Mouse (Mus musculus) lung, postnatal 25 days (tissue): Measurements from ENCODE around the gene Tarbp1.
"Not testable (repeated sequence)": the region's sequence is repeated elsewhere in the genome, so short reads cannot be mapped to it uniquely, and the experiment has no call there.

Source experiments
- DNase-seq: peaks from one replicate; pipeline ENCODE4 v3.0.0; 2022; ENCODE audit warnings: low spot score

The Tarbp1 gene

DNA sequence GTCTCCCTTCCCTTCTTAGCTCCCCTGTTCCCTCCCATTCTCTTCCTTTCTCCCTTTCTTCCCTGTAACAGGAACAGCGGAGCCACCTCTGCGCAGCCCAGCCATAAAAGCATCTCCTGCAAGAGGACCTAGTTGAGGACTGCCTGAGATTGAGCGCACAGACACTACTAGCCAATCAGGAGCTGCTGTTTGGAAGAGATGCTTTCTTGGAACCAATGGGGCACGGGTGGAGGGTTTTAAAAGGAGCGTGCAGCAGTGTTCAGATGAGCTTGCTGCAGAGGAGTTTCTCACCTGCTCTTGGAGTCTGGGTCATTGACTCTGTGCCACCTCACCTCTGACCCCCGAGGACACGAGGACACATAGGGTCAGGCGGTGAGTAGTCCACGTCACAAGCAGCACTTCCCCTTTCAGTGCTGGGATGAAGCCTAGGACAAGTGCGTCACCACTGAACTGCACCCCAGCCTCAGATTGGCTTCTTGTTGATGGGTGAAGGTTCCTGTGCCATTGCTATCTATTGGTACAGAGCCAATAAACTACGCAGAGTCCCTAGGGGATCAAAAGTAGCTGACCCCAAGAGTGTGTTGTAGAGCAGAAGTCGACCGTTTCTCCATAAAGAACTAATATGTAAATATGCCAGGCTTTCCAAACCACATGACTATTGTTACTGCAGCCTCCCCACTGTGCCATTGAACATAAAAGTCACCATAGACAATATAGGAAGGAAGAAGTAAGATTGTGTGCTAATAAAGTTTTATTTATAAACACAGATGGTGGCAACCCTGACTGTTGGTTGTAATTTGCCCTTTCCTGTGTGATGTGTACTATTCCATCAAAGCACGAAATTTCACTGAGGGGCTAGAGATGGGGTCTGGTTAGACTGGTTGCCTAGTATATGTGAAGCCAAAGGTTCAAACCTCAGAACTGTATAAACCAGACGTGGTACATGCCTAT is 19.6 kb upstream of the Tarbp1 start:
- no peak for DNase-seq

GRCm38 (mm10) chr8:126482938-126483337 is 8.1 kb upstream of the Tarbp1 start:
- DNase-seq: peak; percentile 70

DNA sequence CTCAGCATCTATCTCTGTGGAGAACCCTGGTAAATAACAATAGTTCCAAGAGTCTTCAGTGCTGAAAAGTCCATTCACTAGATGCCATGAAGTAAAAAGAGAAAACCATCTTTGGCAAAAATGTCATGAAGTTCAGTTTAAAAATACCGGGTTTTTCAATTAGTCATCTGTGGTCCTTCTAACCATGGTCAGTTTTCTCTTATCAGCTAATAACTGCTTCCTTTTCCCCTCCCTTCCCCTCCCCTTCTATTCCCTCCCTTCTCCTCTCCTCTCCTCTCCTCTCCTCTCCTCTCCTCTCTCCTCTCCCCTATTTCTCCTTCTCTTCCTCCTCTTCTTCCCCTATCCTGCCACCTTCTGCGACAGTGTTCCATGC is 7.5 kb upstream of the Tarbp1 start:
- no peak for DNase-seq

DNA sequence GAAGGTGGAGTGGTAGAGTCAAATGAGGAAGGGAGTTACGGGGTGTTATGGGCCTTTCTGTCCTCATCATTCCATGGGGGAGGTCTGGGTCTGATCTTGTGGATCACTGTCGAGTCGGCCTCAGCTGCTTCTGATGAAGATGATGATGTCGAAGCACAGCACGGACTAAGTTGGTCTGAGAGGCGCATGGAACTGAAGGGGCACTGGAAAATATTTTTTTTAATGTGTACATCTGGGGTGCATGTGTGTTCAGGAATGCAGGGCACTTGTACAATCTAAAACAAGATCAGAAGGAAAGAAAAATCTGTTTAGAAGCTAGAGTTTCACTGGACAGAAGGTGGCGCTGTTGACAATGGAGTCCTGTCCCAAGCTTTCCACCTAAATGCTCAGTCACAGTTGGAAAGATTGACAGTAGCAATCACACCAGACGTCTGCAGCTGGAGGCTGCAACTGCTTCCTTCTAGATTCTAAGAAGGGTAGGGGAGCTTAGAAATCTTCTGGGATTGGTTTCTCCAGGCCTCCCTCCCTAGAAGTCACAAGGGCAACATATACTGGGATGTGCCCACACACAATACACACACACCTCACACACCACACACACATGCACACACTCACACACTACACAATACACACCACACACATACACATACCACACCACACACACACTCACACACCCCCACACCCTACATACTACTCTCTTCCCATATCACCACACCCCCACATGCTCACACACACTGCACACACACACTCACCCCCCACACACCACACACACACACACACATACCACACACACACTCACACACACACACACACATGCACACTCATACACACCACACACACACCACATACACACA is 6.9 kb upstream of the Tarbp1 start:
- peak; percentile 68 for DNase-seq

DNA sequence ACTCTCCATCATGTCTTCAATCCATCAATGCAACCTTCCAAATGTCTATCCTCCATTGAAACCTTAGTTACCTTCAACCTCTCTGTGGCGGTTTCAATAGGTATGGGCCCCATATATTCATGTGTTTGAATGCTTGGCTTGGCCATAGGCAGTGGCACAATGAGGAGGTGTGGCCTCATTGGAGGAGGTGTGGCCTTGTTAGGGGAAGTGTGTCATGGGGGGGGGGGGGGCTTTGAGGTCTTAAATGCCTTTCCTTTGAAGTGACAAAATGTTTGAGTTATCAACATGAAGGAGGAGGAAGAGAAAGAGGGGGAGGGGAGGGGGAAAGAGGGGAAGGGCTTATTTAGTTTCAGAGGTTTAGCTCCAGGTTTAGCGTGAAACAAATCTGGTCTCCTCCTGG is 5.5 kb upstream of the Tarbp1 start:
- no peak for DNase-seq

DNA sequence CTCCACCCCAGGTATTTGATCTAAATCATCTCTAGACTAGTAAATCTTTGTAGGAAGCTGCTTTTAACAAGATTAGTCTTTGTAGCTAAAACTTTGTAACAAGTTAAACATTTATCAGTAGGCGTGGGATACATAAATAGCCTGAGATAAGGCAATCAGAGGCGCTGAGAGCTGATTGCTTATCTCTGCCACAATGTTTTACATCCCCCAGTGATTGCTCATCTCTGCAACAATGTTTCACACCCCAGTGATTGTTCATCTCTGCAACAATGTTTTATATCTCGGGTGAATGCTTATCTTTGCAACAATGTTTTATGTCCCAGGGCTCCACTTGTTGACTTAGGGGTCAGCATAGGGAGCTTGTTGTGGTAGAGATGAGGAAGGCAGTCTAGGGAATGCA is 3.8 kb upstream of the Tarbp1 start:
- no peak for DNase-seq

- DNase-seq: peak; percentile 36
Measured at GRCm38 (mm10) chr8:126476151-126476855, 1.4 kb upstream of the Tarbp1 start.

DNA sequence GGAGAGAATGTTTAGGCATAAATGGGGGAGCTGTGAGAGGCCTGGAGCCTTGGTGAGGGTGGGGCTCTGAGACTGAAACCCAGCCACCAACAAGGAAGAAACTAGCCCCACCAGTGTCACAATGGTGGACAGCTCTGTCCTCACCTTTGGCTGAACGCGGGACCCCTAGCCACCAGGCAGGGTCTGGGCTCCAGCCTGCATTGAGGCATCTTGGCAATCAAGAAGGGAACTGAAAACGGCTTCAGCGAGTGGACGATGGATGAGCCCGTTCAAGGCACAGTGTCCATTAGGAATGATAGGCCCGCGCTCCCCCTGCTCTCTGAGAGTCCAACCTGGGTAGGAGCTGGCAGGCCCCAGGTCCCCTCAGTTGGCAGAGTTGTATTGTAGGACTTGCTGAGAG is 873 bp upstream of the Tarbp1 start:
- not testable (repeated sequence) for DNase-seq

GRCm38 (mm10) chr8:126473802-126474298 is 1.0 kb downstream of the Tarbp1 start:
- no peak for DNase-seq

- no peak for DNase-seq
Measured at GRCm38 (mm10) chr8:126464071-126464470, 10.8 kb downstream of the Tarbp1 start.

DNA sequence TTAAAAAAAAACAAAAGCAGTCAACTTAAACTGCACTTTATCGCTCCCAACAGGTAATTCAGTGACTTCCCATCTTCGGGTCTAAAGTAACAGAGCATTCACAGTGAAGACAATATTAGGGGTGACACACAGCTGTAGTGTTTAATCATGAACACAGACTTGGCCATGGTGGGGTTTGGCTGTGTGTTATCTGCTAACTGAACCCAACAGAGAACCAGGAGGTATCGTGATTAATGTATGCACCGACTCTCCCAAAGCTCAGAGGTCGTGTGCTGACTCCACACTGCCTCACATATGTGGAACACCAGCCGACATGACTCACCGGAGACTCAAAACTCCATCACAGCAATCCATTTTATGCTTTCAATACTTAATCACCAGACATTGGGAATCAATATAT is 13.1 kb downstream of the Tarbp1 start:
- DNase-seq: no peak

DNA sequence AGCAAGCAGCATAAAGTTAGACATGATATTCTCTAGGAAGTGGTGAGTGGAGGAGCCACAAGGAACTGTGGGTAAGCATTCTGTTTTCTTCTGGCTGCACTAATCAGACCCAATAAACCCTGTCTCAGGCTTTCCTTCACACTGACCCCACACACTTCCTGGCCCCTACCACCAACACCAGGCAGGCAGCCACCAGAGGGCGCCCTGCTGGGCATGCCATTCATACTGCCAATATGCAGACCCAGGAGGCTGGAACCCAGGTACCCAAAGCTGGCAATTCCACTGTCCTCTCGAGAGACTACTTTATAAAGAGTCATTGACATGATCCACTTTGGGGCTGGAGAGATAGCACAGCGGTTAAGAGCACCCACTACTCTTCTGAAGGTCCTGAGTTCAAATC is 14.6 kb downstream of the Tarbp1 start:
- peak; percentile 45 for DNase-seq

DNA sequence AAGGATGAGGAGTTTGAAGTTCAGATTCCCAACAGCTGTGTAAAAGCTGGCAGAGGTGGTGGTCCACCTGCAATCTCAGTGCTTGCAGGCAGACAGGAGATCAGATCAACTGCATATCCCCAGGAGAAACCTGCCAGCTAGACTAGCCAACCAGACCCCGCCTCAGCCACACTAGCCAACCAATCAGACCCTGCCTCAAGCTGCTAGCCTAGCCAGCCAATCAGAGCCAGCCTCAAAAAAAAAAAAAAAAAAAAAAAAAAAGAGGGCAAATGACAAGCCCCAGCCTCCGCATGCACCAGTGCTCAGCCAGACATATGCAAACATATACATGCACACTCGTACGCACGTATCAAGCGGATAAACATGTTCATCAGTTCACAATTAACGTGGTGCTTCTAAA is 19.5 kb downstream of the Tarbp1 start:
- no peak for DNase-seq

- DNase-seq: peak; percentile 45
Measured at GRCm38 (mm10) chr8:126451158-126451557, 23.7 kb downstream of the Tarbp1 start.

DNA sequence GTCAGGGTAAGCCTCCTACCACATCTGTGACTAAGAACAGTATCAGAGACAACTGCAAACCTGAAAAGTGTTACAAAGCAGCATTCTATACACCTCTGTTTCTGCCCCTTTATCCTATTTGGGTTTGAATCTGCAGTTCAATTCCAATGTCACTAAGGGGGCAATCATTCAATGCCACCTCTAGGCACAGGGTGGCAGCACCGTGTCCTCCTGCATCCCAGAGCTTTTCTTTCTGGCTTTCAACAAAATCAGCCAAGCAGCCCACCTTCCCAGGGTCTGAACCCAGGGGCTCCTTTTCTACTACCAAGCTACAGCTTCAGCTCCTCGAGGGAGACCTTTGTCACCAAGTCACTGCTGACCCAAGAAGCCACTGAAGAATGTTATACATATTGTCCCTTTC is 35.9 kb downstream of the Tarbp1 start:
- no peak for DNase-seq

GRCm38 (mm10) chr8:126433827-126434226 is 41.0 kb downstream of the Tarbp1 start:
- DNase-seq: no peak

- no peak for DNase-seq
Measured at GRCm38 (mm10) chr8:126429635-126430034, 45.2 kb downstream of the Tarbp1 start.

DNA sequence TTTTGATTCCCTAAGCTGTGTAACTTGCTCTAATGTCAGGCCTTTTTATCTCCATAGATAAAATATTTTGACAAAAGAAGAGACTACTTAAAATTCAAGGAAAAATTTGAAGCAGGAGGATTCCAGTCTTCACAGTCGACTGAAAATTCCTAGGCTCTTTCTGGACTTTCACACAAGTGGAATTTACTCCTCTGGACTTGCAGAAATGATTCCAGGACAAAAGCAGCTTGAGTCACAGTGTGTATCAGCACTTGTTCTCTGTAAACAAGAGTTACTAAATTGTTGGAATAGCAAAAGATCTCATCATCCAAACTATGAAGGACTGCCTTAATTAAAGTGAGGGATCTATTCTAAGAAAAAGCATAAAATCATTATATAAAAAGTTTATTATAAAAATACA is 49.9 kb downstream of the Tarbp1 start:
- no peak for DNase-seq

- DNase-seq: no peak
Measured at GRCm38 (mm10) chr8:126424163-126424562, 50.7 kb downstream of the Tarbp1 start.

GRCm38 (mm10) chr8:126422920-126423300 is 52.0 kb downstream of the Tarbp1 start:
- DNase-seq: peak; percentile 5

DNA sequence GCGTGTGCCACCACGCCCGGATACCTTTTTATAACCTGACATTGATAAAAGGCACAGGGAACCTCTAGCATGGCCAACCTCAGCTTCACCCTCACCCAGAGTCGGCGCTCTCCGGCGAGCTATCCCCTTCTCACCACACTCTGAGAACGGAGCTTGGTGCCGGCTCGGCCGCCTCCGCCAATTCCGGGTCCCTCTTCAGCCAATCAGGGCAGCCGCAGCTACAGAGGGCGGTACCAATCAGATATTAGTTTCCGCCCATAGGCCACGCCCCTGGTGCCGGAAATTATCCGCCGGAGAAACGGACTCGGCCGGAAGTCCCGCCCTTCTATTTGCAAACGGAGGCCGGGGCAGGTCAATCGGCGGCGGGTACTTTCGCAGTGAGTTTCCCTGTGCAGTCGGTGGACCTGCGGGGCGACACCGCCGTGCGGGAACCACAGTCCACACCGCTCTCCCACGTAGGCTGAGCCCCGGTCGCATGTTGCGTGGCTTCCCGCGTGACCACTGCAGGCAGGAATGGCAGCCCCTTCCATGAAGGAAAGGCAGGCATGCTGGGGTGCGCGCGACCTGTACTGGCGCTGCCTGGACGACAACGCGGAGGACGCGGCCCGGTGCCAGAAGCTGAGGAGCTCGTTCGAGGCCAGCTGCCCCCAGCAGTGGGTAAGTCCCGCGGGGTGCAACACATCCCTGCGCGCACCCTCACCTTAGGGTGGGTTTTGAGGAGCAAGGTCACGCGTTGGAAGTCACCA is 52.5 kb downstream of the Tarbp1 start, which contains the start of gene Coa6:
Coa6 (plus strand) TSS at position 342 of the 746 bp plus-strand sequence.
- peak; percentile 98 for DNase-seq
